In genomic region chr13:32850156-32850555, GRCm38 (mm10) we compare ENCODE assay signal across 18 mouse cellular contexts. TPM values are rescaled to one million over a fixed set of nuclear protein-coding genes. Genes with fewer than 3 reads are reported as not detected.
DNase-seq lines count a peak whose midpoint lies in the region; ATAC-seq and TF ChIP-seq lines count a peak whose summit lies in the region.
"Had no signal": no experiment of that assay in that cellular context is flagged by ENCODE, and none has a peak within 500 bp of the region (broad histone marks: within the 10 kb centered on the region; RNA-seq: fewer than 3 reads in every experiment).

No protein-coding gene starts in this region.

- peaks cover 18% of the 10 kb centered on the region for H3K4me1 ChIP-seq in heart, postnatal 0 days (ENCODE audit: control insufficient read depth, insufficient read depth)
- peaks cover 21% of the 10 kb centered on the region for H3K4me1 ChIP-seq in heart, embryonic 12.5 days (replicated peaks)
- H3K4me1 ChIP-seq in lung, embryonic 14.5 days (ENCODE audit: insufficient read depth): no peaks in the 10 kb centered on the region; the same call in 1 of the 2 replicates
- H3K4me1 ChIP-seq in intestine, embryonic 14.5 days (replicated peaks; ENCODE audit: control insufficient read depth, insufficient read depth, low read length): peaks cover 17% of the 10 kb centered on the region
- H3K4me1 ChIP-seq in stomach, embryonic 16.5 days (ENCODE audit: control insufficient read depth, insufficient read depth, low read length): peaks cover 26% of the 10 kb centered on the region
- H3K4me1 ChIP-seq in forebrain, embryonic 13.5 days: 0 out of 2 replicates have a peak, but pooled peaks cover 4% of the 10 kb centered on the region
- H3K4me1 ChIP-seq: embryonic facial prominence, embryonic 12.5 days had no signal

- no peak for TF ChIP-seq EP300 in heart, postnatal 0 days (IDR thresholded peaks at IDR 0.05; ENCODE audit: low read depth)

- no peaks in the 10 kb centered on the region for H3K9me3 ChIP-seq in heart, postnatal 0 days (replicated peaks; ENCODE audit: control insufficient read depth, low read length)
- no peaks in the 10 kb centered on the region for H3K9me3 ChIP-seq in heart, embryonic 12.5 days (replicated peaks)
- H3K9me3 ChIP-seq in lung, embryonic 14.5 days (ENCODE audit: low read depth, low read length): no peaks in the 10 kb centered on the region
- H3K9me3 ChIP-seq in intestine, embryonic 14.5 days (ENCODE audit: control insufficient read depth, low read length): no peaks in the 10 kb centered on the region
- H3K9me3 ChIP-seq in stomach, embryonic 16.5 days (replicated peaks; ENCODE audit: control insufficient read depth, low read length): no peaks in the 10 kb centered on the region
- H3K9me3 ChIP-seq in forebrain, embryonic 13.5 days (replicated peaks): no peaks in the 10 kb centered on the region
- H3K9me3 ChIP-seq: embryonic facial prominence, embryonic 12.5 days had no signal

- no peak overlapping the region for H3K4me3 ChIP-seq in heart, postnatal 0 days (ENCODE audit: low read depth, low read length)
- no peak overlapping the region for H3K4me3 ChIP-seq in heart, embryonic 12.5 days
- no peak overlapping the region for H3K4me3 ChIP-seq in lung, embryonic 14.5 days (ENCODE audit: low read depth, low read length)
- H3K4me3 ChIP-seq in intestine, embryonic 14.5 days (ENCODE audit: low read depth, low read length): no peak overlapping the region
- peak overlapping the region; percentile 37; the same call in 1 of the 2 replicates for H3K4me3 ChIP-seq in stomach, embryonic 16.5 days (replicated peaks; ENCODE audit: low read length)
- H3K4me3 ChIP-seq in forebrain, embryonic 13.5 days: no peak overlapping the region
- H3K4me3 ChIP-seq: embryonic facial prominence, embryonic 12.5 days had no signal

- 62% methylated on average over 1 of the region's 1 CpGs for WGBS in heart, postnatal 0 days
- 61% methylated on average over 1 of the region's 1 CpGs for WGBS in heart, embryonic 12.5 days
- 32% methylated on average over 1 of the region's 1 CpGs for WGBS in lung, embryonic 14.5 days
- WGBS in intestine, embryonic 14.5 days: 81% methylated on average over 1 of the region's 1 CpGs
- 67% methylated on average over 1 of the region's 1 CpGs for WGBS in stomach, embryonic 16.5 days
- WGBS in forebrain, embryonic 13.5 days: 69% methylated on average over 1 of the region's 1 CpGs

- no peak for TF ChIP-seq CTCF in heart, postnatal 0 days (IDR thresholded peaks at IDR 0.05; ENCODE audit: low read depth)
- TF ChIP-seq CTCF in lung, embryonic 14.5 days (IDR thresholded peaks at IDR 0.05; ENCODE audit: low read depth): no peak

- H3K27me3 ChIP-seq in heart, postnatal 0 days (ENCODE audit: control insufficient read depth, insufficient read depth, low read length): no peaks in the 10 kb centered on the region
- no peaks in the 10 kb centered on the region for H3K27me3 ChIP-seq in heart, embryonic 12.5 days (replicated peaks)
- H3K27me3 ChIP-seq in lung, embryonic 14.5 days (ENCODE audit: insufficient read depth, low read length): no peaks in the 10 kb centered on the region
- H3K27me3 ChIP-seq in intestine, embryonic 14.5 days (replicated peaks; ENCODE audit: control insufficient read depth, insufficient read depth, low read length): no peaks in the 10 kb centered on the region
- no peaks in the 10 kb centered on the region for H3K27me3 ChIP-seq in stomach, embryonic 16.5 days (ENCODE audit: control insufficient read depth, insufficient read depth, low read length)
- no peaks in the 10 kb centered on the region for H3K27me3 ChIP-seq in forebrain, embryonic 13.5 days
- H3K27me3 ChIP-seq: embryonic facial prominence, embryonic 12.5 days had no signal

- no peaks in the 10 kb centered on the region for H3K36me3 ChIP-seq in heart, postnatal 0 days (replicated peaks; ENCODE audit: control insufficient read depth, insufficient read depth, low read length)
- no peaks in the 10 kb centered on the region for H3K36me3 ChIP-seq in heart, embryonic 12.5 days
- no peaks in the 10 kb centered on the region for H3K36me3 ChIP-seq in lung, embryonic 14.5 days (ENCODE audit: insufficient read depth)
- H3K36me3 ChIP-seq in intestine, embryonic 14.5 days (ENCODE audit: control insufficient read depth, insufficient read depth, low read length): no peaks in the 10 kb centered on the region
- no peaks in the 10 kb centered on the region for H3K36me3 ChIP-seq in stomach, embryonic 16.5 days (ENCODE audit: control insufficient read depth, insufficient read depth, low read length)
- H3K36me3 ChIP-seq in forebrain, embryonic 13.5 days (ENCODE audit: poor library complexity, severe bottlenecking): no peaks in the 10 kb centered on the region
- H3K36me3 ChIP-seq: embryonic facial prominence, embryonic 12.5 days had no signal

- no peak for DNase-seq in heart, postnatal 0 days (ENCODE audit: low spot score)
- DNase-seq in lung, embryonic 14.5 days: peak; percentile 53
- no peak for DNase-seq in lung, postnatal 4 days
- no peak for DNase-seq in intestine, embryonic 14.5 days (ENCODE audit: low spot score)
- DNase-seq: adrenal gland, postnatal 36 days; cerebellum, postnatal 25 days; midbrain, embryonic 14.5 days had no signal

- no peak overlapping the region for H3K27ac ChIP-seq in heart, postnatal 0 days (ENCODE audit: low read depth)
- H3K27ac ChIP-seq in heart, embryonic 12.5 days (ENCODE audit: poor library complexity, severe bottlenecking): no peak overlapping the region
- no peak overlapping the region for H3K27ac ChIP-seq in lung, embryonic 14.5 days (ENCODE audit: low read depth)
- H3K27ac ChIP-seq in intestine, embryonic 14.5 days (ENCODE audit: low read depth): peak overlapping the region; percentile 87
- H3K27ac ChIP-seq in stomach, embryonic 16.5 days (ENCODE audit: low read length): peak overlapping the region; percentile 80
- no peak overlapping the region for H3K27ac ChIP-seq in forebrain, embryonic 13.5 days
- H3K27ac ChIP-seq: embryonic facial prominence, embryonic 12.5 days had no signal

- no peak overlapping the region for H3K9ac ChIP-seq in heart, postnatal 0 days (replicated peaks; ENCODE audit: low read depth, low read length)
- no peak overlapping the region for H3K9ac ChIP-seq in heart, embryonic 12.5 days
- no peak overlapping the region for H3K9ac ChIP-seq in lung, embryonic 14.5 days
- H3K9ac ChIP-seq in intestine, embryonic 14.5 days (ENCODE audit: low read length): no peak overlapping the region
- H3K9ac ChIP-seq in stomach, embryonic 16.5 days (ENCODE audit: low read length): no peak overlapping the region
- H3K9ac ChIP-seq in forebrain, embryonic 13.5 days: no peak overlapping the region
- H3K9ac ChIP-seq: embryonic facial prominence, embryonic 12.5 days had no signal

- ATAC-seq in heart, postnatal 0 days (ENCODE audit: insufficient read depth, low read depth): no peak
- no peak for ATAC-seq in heart, embryonic 12.5 days (ENCODE audit: insufficient number of reproducible peaks, low FRiP score)
- ATAC-seq in lung, embryonic 14.5 days (ENCODE audit: insufficient read depth): no peak
- no peak for ATAC-seq in intestine, embryonic 14.5 days (replicated peaks; ENCODE audit: low FRiP score, low TSS enrichment, low read depth)
- 0 out of 2 replicates have a peak, but pooled peaks have one; percentile 6 for ATAC-seq in stomach, embryonic 16.5 days (ENCODE audit: insufficient read depth, low FRiP score)
- ATAC-seq in forebrain, embryonic 13.5 days: no peak
- ATAC-seq: hindbrain, embryonic 16.5 days had no signal

- peak overlapping the region; percentile 38 for H3K4me2 ChIP-seq in heart, postnatal 0 days (ENCODE audit: low read depth, low read length)
- no peak overlapping the region for H3K4me2 ChIP-seq in heart, embryonic 12.5 days
- no peak overlapping the region for H3K4me2 ChIP-seq in lung, embryonic 14.5 days
- H3K4me2 ChIP-seq in intestine, embryonic 14.5 days (ENCODE audit: low read length): peak overlapping the region; percentile 37
- H3K4me2 ChIP-seq in stomach, embryonic 16.5 days (ENCODE audit: low read depth, low read length): peak overlapping the region; percentile 41
- H3K4me2 ChIP-seq in forebrain, embryonic 13.5 days: no peak overlapping the region
- H3K4me2 ChIP-seq: embryonic facial prominence, embryonic 12.5 days had no signal

RNA-seq across cellular contexts. Expression of gene Serpinb1a, which starts 0.8 kb away (rescaled TPM):
- total RNA-seq in heart, postnatal 0 days (2014; rRNA removed; ENCODE audit: low replicate concordance): 1.8 and 19.6 TPM in 2 replicates
- polyA plus RNA-seq in heart, postnatal 0 days (2015; fragmentation: Nextera tagmentation; extraction: Ambion mirVana): 13.8 and 16.1 TPM in 2 replicates
- 6.1 and 7.6 TPM in 2 replicates for polyA plus RNA-seq in heart, embryonic 12.5 days (2016; fragmentation: Nextera tagmentation; extraction: Ambion mirVana)
- 5.1 and 6.4 TPM in 2 replicates for polyA plus RNA-seq in lung, embryonic 14.5 days (2014; fragmentation: Nextera tagmentation; extraction: Ambion mirVana)
- polyA plus RNA-seq in intestine, embryonic 14.5 days (2014; fragmentation: Nextera tagmentation; extraction: Ambion mirVana): 62.5 and 81.2 TPM in 2 replicates
- polyA plus RNA-seq in stomach, embryonic 16.5 days (2015; fragmentation: Nextera tagmentation; extraction: Ambion mirVana): 93.0 and 101 TPM in 2 replicates
- polyA plus RNA-seq in forebrain, embryonic 13.5 days (2015; fragmentation: Nextera tagmentation; extraction: Ambion mirVana): 0.22 and 0.97 TPM in 2 replicates

RNA-seq across cellular contexts. Expression of gene D930007J09Rik, which starts 47.5 kb away (rescaled TPM):
- not detected in 2 replicates for total RNA-seq in heart, postnatal 0 days (2014; rRNA removed; ENCODE audit: low replicate concordance)
- not detected in 2 replicates for polyA plus RNA-seq in heart, postnatal 0 days (2015; fragmentation: Nextera tagmentation; extraction: Ambion mirVana)
- polyA plus RNA-seq in heart, embryonic 12.5 days (2016; fragmentation: Nextera tagmentation; extraction: Ambion mirVana): not detected in 2 replicates
- polyA plus RNA-seq in lung, embryonic 14.5 days (2014; fragmentation: Nextera tagmentation; extraction: Ambion mirVana): not detected in 2 replicates
- polyA plus RNA-seq in intestine, embryonic 14.5 days (2014; fragmentation: Nextera tagmentation; extraction: Ambion mirVana): not detected in 2 replicates
- not detected in 2 replicates for polyA plus RNA-seq in stomach, embryonic 16.5 days (2015; fragmentation: Nextera tagmentation; extraction: Ambion mirVana)
- not detected in 2 replicates for polyA plus RNA-seq in forebrain, embryonic 13.5 days (2015; fragmentation: Nextera tagmentation; extraction: Ambion mirVana)
- total RNA-seq: adrenal gland, postnatal 36 days had no signal
- polyA plus RNA-seq: activated CD4-positive, CD25-positive, alpha-beta regulatory T cell, adult 4 months; embryonic facial prominence, embryonic 12.5 days; forebrain, embryonic 11.5 days; hindbrain, embryonic 16.5 days; limb, embryonic 11.5 days; lung, postnatal 0 days; midbrain, embryonic 14.5 days; neural tube, embryonic 11.5 days; testis, adult 2 months had no signal

RNA-seq across cellular contexts. Expression of gene Serpinb1c, which starts 47.9 kb away (rescaled TPM):
- not detected in 2 replicates for total RNA-seq in heart, postnatal 0 days (2014; rRNA removed; ENCODE audit: low replicate concordance)
- 0.16 and 0.25 TPM in 2 replicates for polyA plus RNA-seq in heart, postnatal 0 days (2015; fragmentation: Nextera tagmentation; extraction: Ambion mirVana)
- 0.26 TPM in 1 of 2 replicates, not detected in the other for polyA plus RNA-seq in heart, embryonic 12.5 days (2016; fragmentation: Nextera tagmentation; extraction: Ambion mirVana)
- not detected in 2 replicates for polyA plus RNA-seq in lung, embryonic 14.5 days (2014; fragmentation: Nextera tagmentation; extraction: Ambion mirVana)
- polyA plus RNA-seq in intestine, embryonic 14.5 days (2014; fragmentation: Nextera tagmentation; extraction: Ambion mirVana): not detected in 2 replicates
- polyA plus RNA-seq in stomach, embryonic 16.5 days (2015; fragmentation: Nextera tagmentation; extraction: Ambion mirVana): not detected in 2 replicates
- not detected in 2 replicates for polyA plus RNA-seq in forebrain, embryonic 13.5 days (2015; fragmentation: Nextera tagmentation; extraction: Ambion mirVana)
- total RNA-seq: adrenal gland, postnatal 36 days had no signal
- polyA plus RNA-seq: activated CD4-positive, CD25-positive, alpha-beta regulatory T cell, adult 4 months; embryonic facial prominence, embryonic 12.5 days; forebrain, embryonic 11.5 days; hindbrain, embryonic 16.5 days; limb, embryonic 11.5 days; midbrain, embryonic 14.5 days; neural tube, embryonic 11.5 days; testis, adult 2 months had no signal

RNA-seq across cellular contexts. Expression of gene Wrnip1, which starts 48.3 kb away (rescaled TPM):
- 33.1 and 66.7 TPM in 2 replicates for total RNA-seq in heart, postnatal 0 days (2014; rRNA removed; ENCODE audit: low replicate concordance)
- 11.2 and 12.1 TPM in 2 replicates for polyA plus RNA-seq in heart, postnatal 0 days (2015; fragmentation: Nextera tagmentation; extraction: Ambion mirVana)
- 30.2 TPM in 2 replicates for polyA plus RNA-seq in heart, embryonic 12.5 days (2016; fragmentation: Nextera tagmentation; extraction: Ambion mirVana)
- 20.3 and 22.4 TPM in 2 replicates for polyA plus RNA-seq in lung, embryonic 14.5 days (2014; fragmentation: Nextera tagmentation; extraction: Ambion mirVana)
- 16.7 and 20.7 TPM in 2 replicates for polyA plus RNA-seq in intestine, embryonic 14.5 days (2014; fragmentation: Nextera tagmentation; extraction: Ambion mirVana)
- polyA plus RNA-seq in stomach, embryonic 16.5 days (2015; fragmentation: Nextera tagmentation; extraction: Ambion mirVana): 11.7 and 12.7 TPM in 2 replicates
- polyA plus RNA-seq in forebrain, embryonic 13.5 days (2015; fragmentation: Nextera tagmentation; extraction: Ambion mirVana): 22.1 and 22.5 TPM in 2 replicates

Comparison
In these comparisons a context has a peak if more than half of its experiments do, and no peak if none do; other contexts are left out.
1. H3K4me2 ChIP-seq: peak in heart, postnatal 0 days (single experiment), intestine, embryonic 14.5 days (single experiment) and stomach, embryonic 16.5 days (single experiment); none in heart, embryonic 12.5 days (single experiment), lung, embryonic 14.5 days (single experiment) and forebrain, embryonic 13.5 days (single experiment).
2. H3K27ac ChIP-seq: peak in intestine, embryonic 14.5 days (single experiment) and stomach, embryonic 16.5 days (single experiment); none in heart, postnatal 0 days (single experiment), heart, embryonic 12.5 days (single experiment), lung, embryonic 14.5 days (single experiment) and forebrain, embryonic 13.5 days (single experiment).